Mouse (Mus musculus): ENCODE results near the gene Siglece. TPM values are rescaled to one million over a fixed set of nuclear protein-coding genes. Genes with fewer than 3 reads are reported as not detected.
"Not testable (repeated sequence)": the region's sequence is repeated elsewhere in the genome, so short reads cannot be mapped to it uniquely, and the experiment has no call there.

Gene Siglece
- polyA plus RNA-seq, 1 experiment from 2014 or later = 0.26 TPM

DNA sequence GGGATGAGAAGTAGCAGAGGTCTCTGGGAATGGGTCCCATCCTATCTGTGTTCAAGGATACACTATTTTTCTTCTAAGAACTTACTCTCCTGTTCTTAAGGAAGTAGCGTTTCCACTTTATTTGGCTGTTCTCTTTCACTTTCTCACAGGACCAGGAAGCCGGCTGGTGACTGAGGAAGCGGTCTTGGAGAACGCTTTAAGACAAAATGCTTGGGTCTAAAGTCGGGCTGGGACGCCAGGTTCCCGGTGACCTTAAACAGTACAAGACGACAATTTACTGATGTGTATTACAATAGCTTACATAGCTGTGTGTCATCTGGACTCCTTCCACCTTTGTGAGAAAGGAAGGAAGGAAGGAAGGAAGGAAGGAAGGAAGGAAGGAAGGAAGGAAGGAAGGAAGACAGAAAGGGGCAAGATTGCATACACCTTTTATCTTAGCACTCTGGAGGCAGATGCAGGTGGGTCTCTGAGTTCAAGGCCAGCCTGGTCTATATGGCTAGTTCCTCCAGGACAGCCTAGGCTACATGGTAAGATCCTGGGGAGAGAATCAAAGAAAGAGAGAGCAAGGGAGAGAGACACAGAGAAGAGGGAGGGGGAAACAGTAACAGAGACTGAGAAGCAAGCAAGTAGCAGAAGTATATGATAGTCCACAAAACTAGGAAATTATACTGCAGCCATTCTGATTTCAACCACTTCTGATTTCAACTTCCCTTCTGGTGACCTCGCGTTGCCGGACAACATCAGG is 11.3 kb upstream of the Siglece start:
- DNase-seq (ENCODE audit: low spot score, missing footprints) (no peak), ATAC-seq (ENCODE audit: low FRiP score) (peak; percentile 45)
- Histone ChIP-seq H3K9ac (ENCODE audit: low read length) (peak overlapping the region; percentile 80), H3K4me1 (ENCODE audit: control insufficient read depth, insufficient read depth, low read length) (peaks cover 6% of the 10 kb centered on the region; the same call in 1 of the 2 replicates), H3K27me3 (ENCODE audit: control insufficient read depth, insufficient read depth, low read length) (no peaks in the 10 kb centered on the region), H3K9me3 (ENCODE audit: control insufficient read depth, low read length) (no peaks in the 10 kb centered on the region), H3K4me3 (ENCODE audit: low read depth, low read length) (peak overlapping the region; percentile 67), H3K36me3 (ENCODE audit: control insufficient read depth, insufficient read depth, low read length) (peaks cover 11% of the 10 kb centered on the region), H3K27ac (ENCODE audit: low read depth, low read length) (no peak overlapping the region), H3K4me2 (peak overlapping the region; percentile 74)
- 67% methylated on average over 11 of the region's 11 CpGs for WGBS

DNA sequence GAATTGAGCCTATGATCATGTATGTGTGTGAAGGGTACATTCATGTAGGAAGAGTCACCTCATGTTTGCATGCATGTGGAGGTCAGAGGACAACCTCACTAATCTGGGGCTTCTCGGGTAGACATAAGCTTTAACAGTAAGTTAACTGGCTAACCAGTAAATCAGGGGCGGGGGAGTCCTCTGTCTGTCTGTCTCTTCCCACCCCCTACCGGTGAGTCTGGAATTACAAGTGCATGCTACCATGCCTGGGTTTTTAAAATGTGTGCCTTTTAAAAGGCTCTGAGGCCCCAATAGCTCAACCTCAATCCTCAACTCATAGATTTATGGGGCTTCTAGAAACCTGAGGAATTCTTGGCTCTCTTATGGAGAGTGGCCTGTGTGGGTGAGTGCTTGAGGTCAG is 8.6 kb upstream of the Siglece start:
- 16% methylated on average over 3 of the region's 3 CpGs for WGBS
- DNase-seq (ENCODE audit: low spot score, missing footprints) = no peak

DNA sequence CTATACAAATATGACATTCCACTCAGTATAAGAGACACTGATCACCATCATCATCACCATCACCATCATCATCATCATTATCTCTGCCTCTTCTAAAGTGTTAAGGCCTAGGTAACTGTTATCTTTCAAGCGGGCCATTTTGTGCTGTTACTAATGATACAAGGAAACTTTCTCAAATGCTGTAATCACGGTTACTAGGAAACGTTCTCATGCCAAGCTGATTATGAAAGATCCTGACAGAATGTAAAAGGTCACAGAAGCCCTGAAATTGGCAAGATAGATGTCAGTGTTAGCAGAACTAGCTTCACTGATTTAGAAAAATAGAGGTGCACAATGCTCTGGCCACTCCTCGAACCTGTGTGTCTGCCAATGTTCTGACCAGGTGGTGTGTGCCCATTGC is 7.3 kb upstream of the Siglece start:
- H3K4me3 ChIP-seq (ENCODE audit: low read depth, low read length); H3K4me1 ChIP-seq (ENCODE audit: control insufficient read depth, insufficient read depth, low read length); ATAC-seq (ENCODE audit: low FRiP score); H3K4me2 ChIP-seq; H3K9ac ChIP-seq (ENCODE audit: low read length); H3K36me3 ChIP-seq (ENCODE audit: control insufficient read depth, insufficient read depth, low read length); H3K27me3 ChIP-seq (ENCODE audit: control insufficient read depth, insufficient read depth, low read length); DNase-seq (ENCODE audit: low spot score, missing footprints); H3K27ac ChIP-seq (ENCODE audit: low read depth, low read length); H3K9me3 ChIP-seq (ENCODE audit: control insufficient read depth, low read length): not testable (repeated sequence)
- WGBS = 91% methylated on average over 4 of the region's 4 CpGs

More for the DNA sequence above, 8.6 kb upstream of the Siglece start:
- Histone ChIP-seq H3K9me3 (ENCODE audit: control insufficient read depth, low read length) (no peaks in the 10 kb centered on the region), H3K36me3 (ENCODE audit: control insufficient read depth, insufficient read depth, low read length) (no peaks in the 10 kb centered on the region), H3K4me1 (ENCODE audit: control insufficient read depth, insufficient read depth, low read length) (peaks cover 6% of the 10 kb centered on the region; the same call in 1 of the 2 replicates), H3K27ac (ENCODE audit: low read depth, low read length) (no peak overlapping the region), H3K27me3 (ENCODE audit: control insufficient read depth, insufficient read depth, low read length) (no peaks in the 10 kb centered on the region), H3K4me2 (no peak overlapping the region), H3K9ac (ENCODE audit: low read length) (no peak overlapping the region), H3K4me3 (ENCODE audit: low read depth, low read length) (no peak overlapping the region)
- no peak for ATAC-seq (ENCODE audit: low FRiP score)

DNA sequence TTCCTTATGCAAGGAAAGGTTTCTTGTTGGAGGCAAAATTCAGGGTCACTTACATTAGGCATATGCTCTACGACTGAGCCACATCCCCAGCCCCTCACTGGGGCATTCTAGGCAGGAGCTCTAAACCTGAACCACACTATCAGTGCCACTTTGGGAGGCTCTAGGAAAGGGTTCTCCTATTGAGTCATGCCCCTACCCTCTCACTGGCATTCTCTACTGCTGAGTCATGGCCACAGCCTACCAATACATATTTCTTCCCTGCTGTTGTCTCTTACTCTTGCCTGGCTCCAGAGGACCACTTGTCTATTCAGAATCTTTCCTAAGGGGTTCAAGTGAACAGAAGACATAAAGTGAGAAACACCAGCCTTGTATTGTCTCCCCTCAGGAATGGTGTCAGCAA is 2.8 kb upstream of the Siglece start:
- 95% methylated on average over 1 of the region's 1 CpGs for WGBS
- no peaks in the 10 kb centered on the region for H3K4me1 ChIP-seq (ENCODE audit: control insufficient read depth, insufficient read depth, low read length)
- H3K4me2 ChIP-seq = no peak overlapping the region
- H3K9me3 ChIP-seq (ENCODE audit: control insufficient read depth, low read length) = no peaks in the 10 kb centered on the region
- H3K9ac ChIP-seq (ENCODE audit: low read length) = no peak overlapping the region
- H3K27ac ChIP-seq (ENCODE audit: low read depth, low read length) = no peak overlapping the region
- DNase-seq (ENCODE audit: low spot score, missing footprints) (no peak), ATAC-seq (ENCODE audit: low FRiP score) (no peak)
- no peaks in the 10 kb centered on the region for H3K36me3 ChIP-seq (ENCODE audit: control insufficient read depth, insufficient read depth, low read length)
- no peak overlapping the region for H3K4me3 ChIP-seq (ENCODE audit: low read depth, low read length)
- no peaks in the 10 kb centered on the region for H3K27me3 ChIP-seq (ENCODE audit: control insufficient read depth, insufficient read depth, low read length)

DNA sequence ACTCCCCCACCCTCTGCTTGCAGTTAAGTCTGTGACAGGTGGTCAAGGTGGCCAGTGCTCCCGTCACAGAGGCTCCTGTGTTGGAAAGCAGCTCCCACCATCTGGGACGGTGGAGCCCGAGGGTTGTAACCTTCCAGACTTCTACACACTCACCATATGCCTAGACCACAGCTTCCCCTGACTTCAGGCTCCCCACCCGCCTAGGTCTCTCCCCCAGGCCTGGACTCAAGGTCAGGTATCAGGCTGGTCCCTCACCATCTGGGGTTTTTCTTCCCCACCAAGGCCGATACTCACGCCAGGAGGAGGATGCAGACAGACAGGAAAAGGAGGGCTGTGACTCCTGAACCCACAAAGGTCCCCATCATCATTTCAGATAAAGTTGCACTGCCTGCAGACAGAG is 3.7 kb downstream of the Siglece start:
- H3K9ac ChIP-seq (ENCODE audit: low read length) = no peak overlapping the region
- no peaks in the 10 kb centered on the region for H3K27me3 ChIP-seq (ENCODE audit: control insufficient read depth, insufficient read depth, low read length)
- H3K9me3 ChIP-seq (ENCODE audit: control insufficient read depth, low read length) = no peaks in the 10 kb centered on the region
- no peak overlapping the region for H3K27ac ChIP-seq (ENCODE audit: low read depth, low read length)
- ATAC-seq (ENCODE audit: low FRiP score) (no peak), DNase-seq (ENCODE audit: low spot score, missing footprints) (no peak)
- H3K4me3 ChIP-seq (ENCODE audit: low read depth, low read length) = no peak overlapping the region
- no peak overlapping the region for H3K4me2 ChIP-seq
- H3K36me3 ChIP-seq (ENCODE audit: control insufficient read depth, insufficient read depth, low read length) = no peaks in the 10 kb centered on the region
- WGBS = 72% methylated on average over 6 of the region's 6 CpGs
- H3K4me1 ChIP-seq (ENCODE audit: control insufficient read depth, insufficient read depth, low read length) = no peaks in the 10 kb centered on the region

DNA sequence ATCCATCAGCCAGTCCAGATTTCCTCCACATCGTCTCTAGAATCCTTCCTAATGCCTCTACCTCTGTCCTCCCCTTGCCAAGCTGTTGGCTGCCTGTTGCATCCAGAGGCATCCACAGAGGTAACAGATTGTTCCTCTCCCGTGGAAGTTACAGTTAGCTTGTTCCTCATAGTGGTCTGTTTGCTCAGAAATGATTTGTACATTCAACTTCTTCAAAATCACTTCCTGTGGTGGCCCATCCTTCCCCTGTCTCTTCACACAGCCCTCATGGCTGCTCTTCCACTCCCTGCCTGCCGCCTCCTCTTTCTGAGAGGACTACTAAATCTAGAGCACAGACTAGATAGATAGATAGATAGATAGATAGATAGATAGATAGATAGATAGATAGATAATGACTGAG is 5.4 kb downstream of the Siglece start:
- Histone ChIP-seq H3K4me2 (no peak overlapping the region), H3K4me3 (ENCODE audit: low read depth, low read length) (no peak overlapping the region), H3K27me3 (ENCODE audit: control insufficient read depth, insufficient read depth, low read length) (no peaks in the 10 kb centered on the region), H3K9me3 (ENCODE audit: control insufficient read depth, low read length) (no peaks in the 10 kb centered on the region), H3K4me1 (ENCODE audit: control insufficient read depth, insufficient read depth, low read length) (no peaks in the 10 kb centered on the region), H3K9ac (ENCODE audit: low read length) (no peak overlapping the region), H3K27ac (ENCODE audit: low read depth, low read length) (no peak overlapping the region), H3K36me3 (ENCODE audit: control insufficient read depth, insufficient read depth, low read length) (no peaks in the 10 kb centered on the region)
- ATAC-seq (ENCODE audit: low FRiP score) (no peak), DNase-seq (ENCODE audit: low spot score, missing footprints) (no peak)
- 77% methylated on average over 3 of the region's 3 CpGs for WGBS

DNA sequence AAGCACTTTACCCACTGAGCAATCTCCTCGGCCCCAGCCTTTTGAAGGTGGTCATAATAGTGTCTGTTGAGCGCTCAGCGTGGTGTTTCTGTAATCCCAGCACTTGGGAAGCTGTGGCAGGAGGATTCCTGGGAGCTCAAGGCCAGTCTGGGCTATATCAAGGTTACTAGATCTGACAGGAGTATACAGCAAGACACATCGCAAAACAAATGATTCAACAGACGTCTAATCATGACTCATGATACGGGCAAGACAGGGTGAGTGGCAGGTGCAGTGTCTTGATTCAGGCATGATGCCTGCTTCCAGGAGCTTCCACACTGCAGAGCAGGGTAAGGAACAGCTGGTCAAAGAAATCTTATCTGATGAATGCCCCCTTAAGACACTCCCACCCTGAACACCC is 7.3 kb downstream of the Siglece start:
- Histone ChIP-seq H3K9ac (ENCODE audit: low read length) (no peak overlapping the region), H3K36me3 (ENCODE audit: control insufficient read depth, insufficient read depth, low read length) (no peaks in the 10 kb centered on the region), H3K4me1 (ENCODE audit: control insufficient read depth, insufficient read depth, low read length) (no peaks in the 10 kb centered on the region), H3K4me2 (no peak overlapping the region), H3K9me3 (ENCODE audit: control insufficient read depth, low read length) (no peaks in the 10 kb centered on the region), H3K27ac (ENCODE audit: low read depth, low read length) (no peak overlapping the region), H3K4me3 (ENCODE audit: low read depth, low read length) (no peak overlapping the region), H3K27me3 (ENCODE audit: control insufficient read depth, insufficient read depth, low read length) (no peaks in the 10 kb centered on the region)
- ATAC-seq (ENCODE audit: low FRiP score) (no peak), DNase-seq (ENCODE audit: low spot score, missing footprints) (no peak)
- 88% methylated on average over 6 of the region's 6 CpGs for WGBS

DNA sequence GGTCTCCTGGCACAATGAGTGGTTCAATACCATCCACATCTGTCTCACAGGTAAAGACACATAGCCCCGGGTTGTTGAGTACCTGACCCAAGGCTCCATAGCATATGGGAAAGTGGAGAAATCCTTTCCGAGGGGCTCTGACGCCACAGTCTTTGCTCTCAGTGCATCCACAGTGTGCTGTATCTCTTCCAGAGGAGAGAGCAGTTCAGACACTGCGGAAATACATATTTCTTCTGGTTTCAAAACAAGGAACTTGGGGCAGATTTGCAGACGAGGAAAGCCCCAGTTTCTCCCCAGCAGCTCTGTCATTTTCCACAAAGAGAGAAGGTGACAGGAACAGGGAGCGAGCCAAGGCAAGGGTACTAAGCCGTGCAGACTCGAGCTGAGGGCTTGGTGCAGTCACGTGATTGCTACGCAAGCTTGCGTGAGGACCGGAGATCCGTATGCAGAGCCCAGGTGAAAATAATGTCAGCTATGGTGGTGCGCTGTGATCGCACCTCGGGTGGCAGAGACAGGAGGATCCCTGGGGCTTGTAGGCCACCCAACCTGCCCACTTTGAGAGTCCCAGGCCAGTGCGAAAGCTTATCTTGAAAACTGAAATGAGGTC is 16.8 kb downstream of the Siglece start:
- DNase-seq (ENCODE audit: low spot score, missing footprints) = no peak
- Histone ChIP-seq H3K4me3 (ENCODE audit: low read depth, low read length) (no peak overlapping the region), H3K27me3 (ENCODE audit: control insufficient read depth, insufficient read depth, low read length) (no peaks in the 10 kb centered on the region), H3K4me1 (ENCODE audit: control insufficient read depth, insufficient read depth, low read length) (no peaks in the 10 kb centered on the region), H3K9ac (ENCODE audit: low read length) (no peak overlapping the region), H3K36me3 (ENCODE audit: control insufficient read depth, insufficient read depth, low read length) (no peaks in the 10 kb centered on the region), H3K27ac (ENCODE audit: low read depth, low read length) (no peak overlapping the region), H3K4me2 (no peak overlapping the region), H3K9me3 (ENCODE audit: control insufficient read depth, low read length) (no peaks in the 10 kb centered on the region)
- ATAC-seq (ENCODE audit: low FRiP score) = no peak
- WGBS = 84% methylated on average over 17 of the region's 17 CpGs

DNA sequence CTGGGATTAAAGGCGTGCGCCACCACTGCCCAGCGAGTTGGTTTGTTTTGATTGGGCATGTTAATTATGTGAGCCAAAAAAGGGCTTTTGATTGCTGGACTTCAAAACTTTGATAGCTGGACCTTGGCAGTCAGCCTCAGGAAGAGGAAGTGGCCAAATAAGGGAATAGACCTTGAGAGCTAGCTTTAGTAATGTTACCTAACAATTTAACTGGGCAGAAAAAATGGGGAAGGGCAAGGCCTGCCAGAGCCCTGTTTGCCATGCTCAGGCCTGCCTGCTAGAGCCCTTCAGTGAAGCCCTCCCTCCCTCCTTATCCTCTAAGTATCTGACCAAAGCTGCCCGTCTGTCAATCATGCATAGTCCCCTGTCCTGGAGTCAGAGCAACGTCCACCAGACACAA is 17.4 kb downstream of the Siglece start:
- H3K9ac ChIP-seq (ENCODE audit: low read length) = no peak overlapping the region
- WGBS = 89% methylated on average over 5 of the region's 5 CpGs
- no peaks in the 10 kb centered on the region for H3K27me3 ChIP-seq (ENCODE audit: control insufficient read depth, insufficient read depth, low read length)
- H3K27ac ChIP-seq (ENCODE audit: low read depth, low read length) = no peak overlapping the region
- H3K9me3 ChIP-seq (ENCODE audit: control insufficient read depth, low read length) = no peaks in the 10 kb centered on the region
- H3K4me2 ChIP-seq = no peak overlapping the region
- H3K4me1 ChIP-seq (ENCODE audit: control insufficient read depth, insufficient read depth, low read length) = no peaks in the 10 kb centered on the region
- no peak for DNase-seq (ENCODE audit: low spot score, missing footprints)
- no peak for ATAC-seq (ENCODE audit: low FRiP score)
- H3K4me3 ChIP-seq (ENCODE audit: low read depth, low read length) = no peak overlapping the region
- no peaks in the 10 kb centered on the region for H3K36me3 ChIP-seq (ENCODE audit: control insufficient read depth, insufficient read depth, low read length)
